Mouse (Mus musculus) layer of hippocampus, adult 18-20 months (tissue): ENCODE measurements around the gene Epn2. TPM values are rescaled to one million over a fixed set of nuclear protein-coding genes. Genes with fewer than 3 reads are reported as not detected.

Experiments used
- DNase-seq, 2 experiments: peaks; one replicate each; pipeline ENCODE4 v3.0.0; 2022; ENCODE audit warnings: low spot score in 2 of 2
- total RNA-seq, 2 experiments: library from RNA; stranded (reverse); gene quantifications; 2 replicates each; pipeline ENCODE4 v1.2.3; 2021

Gene Epn2
- total RNA-seq, 2 experiments from 2014 or later = 173 to 181 TPM

- DNase-seq = peak in 1 of 2 experiments; percentile 12
Measured at GRCm38 (mm10) chr11:61490944-61491520, 88.5 kb downstream of the Epn2 start.

GRCm38 (mm10) chr11:61489874-61490273 lies 89.6 kb downstream of the Epn2 start:
- no peak for DNase-seq

GRCm38 (mm10) chr11:61489085-61489484 lies 90.4 kb downstream of the Epn2 start:
- DNase-seq = no peak

GRCm38 (mm10) chr11:61487936-61488335 lies 91.6 kb downstream of the Epn2 start:
- no peak for DNase-seq

- DNase-seq = peak in 1 of 2 experiments; percentile 52
Measured at GRCm38 (mm10) chr11:61487401-61487800, 92.1 kb downstream of the Epn2 start.

- no peak for DNase-seq
Measured at GRCm38 (mm10) chr11:61486458-61487219, 92.8 kb downstream of the Epn2 start.

GRCm38 (mm10) chr11:61485541-61486457 lies 93.7 kb downstream of the Epn2 start:
- peak in 1 of 2 experiments; percentile 3 for DNase-seq

GRCm38 (mm10) chr11:61484613-61485540 lies 94.6 kb downstream of the Epn2 start, which contains the start of gene Mfap4:
Gene Mfap4 (plus strand): TSS chr11:61485431.
- peak; percentile 87 to 91 for DNase-seq

- no peak for DNase-seq
Measured at GRCm38 (mm10) chr11:61484256-61484612, 95.3 kb downstream of the Epn2 start.

GRCm38 (mm10) chr11:61483226-61483845 lies 96.2 kb downstream of the Epn2 start:
- DNase-seq = peak in 1 of 2 experiments; percentile 21

GRCm38 (mm10) chr11:61481239-61482090 lies 98.0 kb downstream of the Epn2 start:
- DNase-seq = no peak

- no peak for DNase-seq
Measured at GRCm38 (mm10) chr11:61478788-61479187, 100.7 kb downstream of the Epn2 start.

GRCm38 (mm10) chr11:61477566-61478508 lies 101.7 kb downstream of the Epn2 start:
- no peak for DNase-seq

GRCm38 (mm10) chr11:61476786-61477382 lies 102.6 kb downstream of the Epn2 start:
- no peak for DNase-seq

- DNase-seq = no peak
Measured at GRCm38 (mm10) chr11:61473630-61474029, 105.9 kb downstream of the Epn2 start.

GRCm38 (mm10) chr11:61470880-61471279 lies 108.6 kb downstream of the Epn2 start:
- no peak for DNase-seq

GRCm38 (mm10) chr11:61469317-61469917 lies 110.1 kb downstream of the Epn2 start:
- DNase-seq = no peak
